Mouse (Mus musculus) inflammation-experienced regulatory T-cells, adult 6 months (primary cell): ENCODE measurements around the gene Uhrf1bp1l. TPM values are rescaled to one million over a fixed set of nuclear protein-coding genes. Genes with fewer than 3 reads are reported as not detected.

Experiments used
- ATAC-seq: one replicate; pipeline ENCODE4 v1.8.0; 2017
- polyA plus RNA-seq, 3 experiments: library from polyadenylated mRNA; unstranded; fragments of 100-300 nt; shearing (Covaris generic); gene quantifications; one replicate each; pipeline ENCODE4 v1.2.1; 2017

Uhrf1bp1l gene
- polyA plus RNA-seq, 3 experiments from 2014 or later: 22.5 to 33.8 (median 26.2) TPM

- ATAC-seq: no peak
Measured at GRCm38 (mm10) chr10:89850951-89851350, 106.2 kb downstream of the Uhrf1bp1l start.

GRCm38 (mm10) chr10:89855251-89855875, 110.6 kb downstream of the Uhrf1bp1l start:
- ATAC-seq: no peak

DNA sequence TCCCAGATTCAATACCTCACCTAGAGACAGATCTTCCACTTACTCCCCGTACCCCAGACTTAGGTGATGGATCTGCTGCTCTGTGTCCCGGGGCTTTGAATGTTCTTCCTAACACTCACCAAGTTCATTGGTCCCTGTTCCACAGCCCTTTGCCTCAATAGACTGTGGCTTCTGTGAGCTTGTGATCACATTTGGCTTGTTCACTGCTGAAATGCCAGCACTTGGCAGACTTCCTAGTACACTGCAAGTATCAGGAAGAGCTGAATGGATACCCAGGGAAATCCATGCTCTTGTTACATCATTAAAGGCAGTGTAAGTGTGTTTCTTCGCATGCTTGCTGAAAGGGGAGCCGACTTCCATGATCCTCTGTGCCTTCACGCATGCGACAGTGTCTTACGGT, 111.5 kb downstream of the Uhrf1bp1l start:
- ATAC-seq: no peak

DNA sequence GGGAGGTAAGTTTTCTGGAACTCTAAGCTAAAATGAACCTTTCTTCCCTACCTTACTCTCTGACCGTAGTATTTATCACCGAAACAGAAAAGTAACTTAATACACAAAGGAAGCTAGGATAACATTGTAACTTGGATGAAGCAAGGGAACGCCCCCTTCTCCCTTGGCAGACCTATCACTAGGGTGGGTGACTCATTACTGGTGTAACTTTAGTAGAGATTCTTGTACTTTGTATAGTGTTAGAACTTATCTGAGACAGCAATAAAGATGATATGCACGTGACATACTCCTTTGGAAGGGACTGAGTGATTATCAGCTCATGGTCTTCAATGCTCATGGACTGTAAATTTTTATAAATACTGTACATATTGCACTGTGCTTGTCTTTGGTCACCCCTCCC, 123.4 kb downstream of the Uhrf1bp1l start:
- no peak for ATAC-seq

- no peak for ATAC-seq
Measured at GRCm38 (mm10) chr10:89868836-89869235, 124.0 kb downstream of the Uhrf1bp1l start.

Other genes with a start within 250 kb of the Uhrf1bp1l start
- gene Nr1h4, start 211.4 kb upstream of the Uhrf1bp1l start, polyA plus RNA-seq: not detected
- under 1 TPM in 1 of 3 experiments, not detected in 2; 0.19 TPM for gene Slc17a8, start 123.7 kb upstream of the Uhrf1bp1l start, polyA plus RNA-seq
- gene Scyl2, start 58.7 kb upstream of the Uhrf1bp1l start, polyA plus RNA-seq: 10 to 100 TPM in 1 of 3 experiments, 1 to 10 TPM in 2; 7.8 to 10.7 (median 9.9) TPM
- 10 to 100 TPM; 43.5 to 52.5 (median 44.7) TPM for gene Actr6, start 12.7 kb upstream of the Uhrf1bp1l start, polyA plus RNA-seq
- under 1 TPM in 1 of 3 experiments, not detected in 2; 0.30 TPM for gene Anks1b, start 128.5 kb downstream of the Uhrf1bp1l start, polyA plus RNA-seq